40 mouse cellular contexts compared by ENCODE assay signal in the genomic region with DNA sequence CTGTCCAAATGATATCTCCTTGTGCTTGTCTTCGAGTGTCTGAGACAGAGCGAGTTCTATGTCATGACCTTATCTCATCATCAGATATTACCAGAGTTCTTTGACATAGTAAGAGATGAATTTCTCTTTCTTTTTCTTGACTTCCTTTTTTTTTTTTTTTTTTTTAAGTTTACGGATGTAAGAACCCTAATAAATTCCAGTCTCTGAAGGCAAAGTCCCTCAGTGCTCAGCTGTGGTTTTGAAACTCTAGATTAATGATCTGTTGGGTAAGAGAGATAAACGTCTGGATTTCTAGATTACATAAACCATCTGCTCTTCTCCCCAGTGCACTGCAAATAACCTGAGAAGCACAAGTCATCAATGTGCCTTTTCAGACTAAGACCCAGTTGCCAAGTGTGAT. TPM values are rescaled to one million over a fixed set of nuclear protein-coding genes. Genes with fewer than 3 reads are reported as not detected.
DNase-seq lines count a peak whose midpoint lies in the region; ATAC-seq and TF ChIP-seq lines count a peak whose summit lies in the region.
"Had no signal": no experiment of that assay in that cellular context is flagged by ENCODE, and none has a peak within 500 bp of the region (broad histone marks: within the 10 kb centered on the region; RNA-seq: fewer than 3 reads in every experiment).

No protein-coding gene starts in this region.

- no peaks in the 10 kb centered on the region for H3K36me3 ChIP-seq in liver, postnatal 0 days (replicated peaks; ENCODE audit: insufficient read depth, low read length)
- H3K36me3 ChIP-seq in liver, embryonic 12.5 days = no peaks in the 10 kb centered on the region
- no peaks in the 10 kb centered on the region for H3K36me3 ChIP-seq in G1E (replicated peaks)
- H3K36me3 ChIP-seq: embryonic facial prominence, embryonic 10.5 days; embryonic facial prominence, embryonic 15.5 days; forebrain, embryonic 15.5 days; kidney, embryonic 15.5 days; limb, embryonic 13.5 days; midbrain, embryonic 12.5 days; neural tube, embryonic 13.5 days had no signal

- no peak for TF ChIP-seq POLR2A in cerebellum, adult 2 months (IDR thresholded peaks at IDR 0.05; ENCODE audit: borderline replicate concordance, insufficient read depth, low read length)

- TF ChIP-seq EP300 in liver, postnatal 0 days (IDR thresholded peaks at IDR 0.05; ENCODE audit: low read depth) = peak; percentile 15; the same call in 1 of the 2 replicates

- no peak for TF ChIP-seq CTCF in liver, postnatal 0 days (IDR thresholded peaks at IDR 0.05; ENCODE audit: low read depth)
- no peak for TF ChIP-seq CTCF in G1E (IDR thresholded peaks at IDR 0.05; ENCODE audit: low read depth, low read length)
- TF ChIP-seq CTCF in cerebellum, adult 2 months (IDR thresholded peaks at IDR 0.05; ENCODE audit: borderline replicate concordance, insufficient read depth, low read depth, low read length) = no peak

- H3K27me3 ChIP-seq in liver, postnatal 0 days (ENCODE audit: insufficient read depth, low read length) = no peaks in the 10 kb centered on the region
- peaks cover 19% of the 10 kb centered on the region for H3K27me3 ChIP-seq in liver, embryonic 12.5 days (replicated peaks)
- no peaks in the 10 kb centered on the region for H3K27me3 ChIP-seq in G1E (ENCODE audit: insufficient read depth, low read length)
- no peaks in the 10 kb centered on the region for H3K27me3 ChIP-seq in cerebellum, adult 2 months (ENCODE audit: control insufficient read depth, insufficient read depth, low read length)
- H3K27me3 ChIP-seq: embryonic facial prominence, embryonic 15.5 days; forebrain, embryonic 15.5 days had no signal

- no peak overlapping the region for H3K4me3 ChIP-seq in liver, postnatal 0 days (ENCODE audit: low read depth, low read length)
- H3K4me3 ChIP-seq in liver, embryonic 12.5 days = no peak overlapping the region
- no peak overlapping the region for H3K4me3 ChIP-seq in G1E (ENCODE audit: low read depth, low read length)
- no peak overlapping the region for H3K4me3 ChIP-seq in cerebellum, adult 2 months (replicated peaks; ENCODE audit: insufficient read depth, low read depth, low read length)
- H3K4me3 ChIP-seq: embryonic facial prominence, embryonic 10.5 days; embryonic facial prominence, embryonic 15.5 days; forebrain, embryonic 15.5 days; kidney, embryonic 15.5 days; limb, embryonic 13.5 days; midbrain, embryonic 12.5 days; neural tube, embryonic 13.5 days had no signal

- H3K4me2 ChIP-seq in liver, postnatal 0 days (ENCODE audit: low read depth, low read length) = no peak overlapping the region
- no peak overlapping the region for H3K4me2 ChIP-seq in liver, embryonic 12.5 days
- H3K4me2 ChIP-seq: embryonic facial prominence, embryonic 15.5 days; forebrain, embryonic 15.5 days; heart, embryonic 11.5 days; hindbrain, embryonic 14.5 days; kidney, embryonic 15.5 days; limb, embryonic 13.5 days; midbrain, embryonic 12.5 days; neural tube, embryonic 13.5 days had no signal

- no peak overlapping the region for H3K9ac ChIP-seq in liver, postnatal 0 days (replicated peaks)
- no peak overlapping the region for H3K9ac ChIP-seq in liver, embryonic 12.5 days
- H3K9ac ChIP-seq: embryonic facial prominence, embryonic 15.5 days; forebrain, embryonic 15.5 days; hindbrain, embryonic 14.5 days; kidney, embryonic 15.5 days; limb, embryonic 13.5 days; liver, embryonic 14.5 days; midbrain, embryonic 12.5 days; neural tube, embryonic 13.5 days had no signal

- H3K27ac ChIP-seq in liver, postnatal 0 days (ENCODE audit: low read depth) = no peak overlapping the region
- no peak overlapping the region for H3K27ac ChIP-seq in liver, embryonic 12.5 days
- H3K27ac ChIP-seq in cerebellum, adult 2 months (ENCODE audit: insufficient read depth, low read length) = no peak overlapping the region
- H3K27ac ChIP-seq: embryonic facial prominence, embryonic 10.5 days; embryonic facial prominence, embryonic 15.5 days; forebrain, embryonic 15.5 days; hindbrain, embryonic 14.5 days; kidney, embryonic 15.5 days; limb, embryonic 13.5 days; liver, embryonic 14.5 days; midbrain, embryonic 12.5 days; neural tube, embryonic 13.5 days; stomach, postnatal 0 days had no signal

- no peak for DNase-seq in liver, postnatal 0 days
- no peak for DNase-seq in G1E (ENCODE audit: low spot score)
- DNase-seq in adipocyte (ENCODE audit: low spot score) = peak; percentile 28
- no peak for DNase-seq in thymus, postnatal 25 days
- no peak for DNase-seq in cerebellum, adult 2 months
- DNase-seq: adrenal gland, postnatal 36 days; B cell, adult 2 months; cerebellum, adult 18-20 months; cerebellum, postnatal 14 days; gastrocnemius, postnatal 25 days; heart, adult 18-20 months; heart, postnatal 36 days; kidney, adult 18-20 months; kidney, postnatal 4 days; lung, postnatal 10 days; right cerebral cortex, postnatal 4 days; thymus, adult 18-20 months; thymus, postnatal 36 days had no signal

- no peaks in the 10 kb centered on the region for H3K9me3 ChIP-seq in liver, postnatal 0 days (ENCODE audit: low read length)
- H3K9me3 ChIP-seq in liver, embryonic 12.5 days (replicated peaks) = no peaks in the 10 kb centered on the region
- peaks cover 13% of the 10 kb centered on the region for H3K9me3 ChIP-seq in G1E (replicated peaks)
- H3K9me3 ChIP-seq: embryonic facial prominence, embryonic 10.5 days; embryonic facial prominence, embryonic 15.5 days; forebrain, embryonic 15.5 days; kidney, embryonic 15.5 days; limb, embryonic 13.5 days; midbrain, embryonic 12.5 days; neural tube, embryonic 13.5 days had no signal

- H3K4me1 ChIP-seq in liver, postnatal 0 days (ENCODE audit: insufficient read depth) = peaks cover 6% of the 10 kb centered on the region; the same call in 1 of the 2 replicates
- H3K4me1 ChIP-seq in liver, embryonic 12.5 days = peaks cover 2% of the 10 kb centered on the region; the same call in 1 of the 2 replicates
- H3K4me1 ChIP-seq in G1E (ENCODE audit: insufficient read depth, low read depth, low read length) = peaks cover 45% of the 10 kb centered on the region
- no peaks in the 10 kb centered on the region for H3K4me1 ChIP-seq in cerebellum, adult 2 months (ENCODE audit: control insufficient read depth, insufficient read depth, low read length)
- H3K4me1 ChIP-seq: embryonic facial prominence, embryonic 15.5 days; forebrain, embryonic 15.5 days; limb, embryonic 13.5 days; midbrain, embryonic 12.5 days had no signal

- WGBS in liver, postnatal 0 days (ENCODE audit: insufficient replicate concordance) = 19% methylated on average over 4 of the region's 4 CpGs
- WGBS in liver, embryonic 12.5 days (ENCODE audit: insufficient replicate concordance) = 21% methylated on average over 4 of the region's 4 CpGs
- 79% methylated on average over 4 of the region's 4 CpGs for WGBS in cerebellum, adult 2 months

- ATAC-seq in liver, postnatal 0 days = no peak
- no peak for ATAC-seq in liver, embryonic 12.5 days
- peak; percentile 89 for ATAC-seq in G1E (ENCODE audit: extremely low read depth, insufficient number of reproducible peaks, low FRiP score, poor library complexity, severe bottlenecking)
- ATAC-seq in megakaryocyte-erythroid progenitor cell, adult 5-6 weeks (replicated peaks; ENCODE audit: low FRiP score, low TSS enrichment, poor library complexity, severe bottlenecking) = peak; percentile 42; the same call in 1 of the 2 replicates
- ATAC-seq: forebrain, embryonic 15.5 days had no signal

RNA-seq across cellular contexts. Expression of a gene that starts 4.1 kb away (rescaled TPM):
- 29.0 and 35.0 TPM in 2 replicates for polyA plus RNA-seq in liver, postnatal 0 days (2015; fragmentation: Nextera tagmentation; extraction: Ambion mirVana)
- polyA plus RNA-seq in liver, embryonic 12.5 days (2016; fragmentation: Nextera tagmentation; extraction: Ambion mirVana) = 6.4 and 6.6 TPM in 2 replicates
- total RNA-seq in G1E (2014; fragmentation: Nextera tagmentation) (not detected in 2 replicates), G1E (2017) (0.05 and 0.06 TPM in 2 replicates)
- polyA plus RNA-seq in G1E (2012) = not detected in 2 replicates
- not detected in 2 replicates for total RNA-seq in megakaryocyte-erythroid progenitor cell, adult 5-6 weeks (2014; fragmentation: Nextera tagmentation)
- total RNA-seq in megakaryocyte-erythroid progenitor cell, adult 5-6 weeks (2017) = 0.19 TPM in 1 of 2 replicates, not detected in the other
- 0.24 and 0.43 TPM in 2 replicates for polyA plus RNA-seq in cerebellum, adult 2 months (2012; rRNA removed)

RNA-seq across cellular contexts. Expression of a gene that starts 4.6 kb away (rescaled TPM):
- not detected in 2 replicates for polyA plus RNA-seq in liver, postnatal 0 days (2015; fragmentation: Nextera tagmentation; extraction: Ambion mirVana)
- polyA plus RNA-seq in liver, embryonic 12.5 days (2016; fragmentation: Nextera tagmentation; extraction: Ambion mirVana) = not detected in 2 replicates
- not detected in 2 replicates for total RNA-seq in G1E (2014; fragmentation: Nextera tagmentation)
- total RNA-seq in G1E (2017) = not detected in 2 replicates
- not detected in 2 replicates for polyA plus RNA-seq in G1E (2012)
- not detected in 2 replicates for total RNA-seq in megakaryocyte-erythroid progenitor cell, adult 5-6 weeks (2014; fragmentation: Nextera tagmentation)
- total RNA-seq in megakaryocyte-erythroid progenitor cell, adult 5-6 weeks (2017) = not detected in 2 replicates
- polyA plus RNA-seq in cerebellum, adult 2 months (2012; rRNA removed) = not detected in 2 replicates
- total RNA-seq: adrenal gland, adult 18-20 months; adrenal gland, postnatal 36 days; gastrocnemius, adult 18-20 months; gastrocnemius, postnatal 25 days; layer of hippocampus, adult 8-10 months; layer of hippocampus, postnatal 25 days; left cerebral cortex, postnatal 36 days; megakaryocyte, adult 5-6 weeks had no signal
- polyA plus RNA-seq: embryonic facial prominence, embryonic 10.5 days; embryonic facial prominence, embryonic 15.5 days; forebrain, embryonic 15.5 days; frontal cortex, adult 2 months; heart, embryonic 11.5 days; heart, embryonic 16.5 days; hindbrain, embryonic 14.5 days; kidney, embryonic 15.5 days; limb, embryonic 13.5 days; liver, embryonic 14.5 days; midbrain, embryonic 12.5 days; neural tube, embryonic 13.5 days; spleen, adult 2 months; stomach, postnatal 0 days had no signal

RNA-seq across cellular contexts. Expression of a gene that starts 17.8 kb away (rescaled TPM):
- 37.2 and 43.0 TPM in 2 replicates for polyA plus RNA-seq in liver, postnatal 0 days (2015; fragmentation: Nextera tagmentation; extraction: Ambion mirVana)
- 2.9 and 3.6 TPM in 2 replicates for polyA plus RNA-seq in liver, embryonic 12.5 days (2016; fragmentation: Nextera tagmentation; extraction: Ambion mirVana)
- total RNA-seq in G1E (2014; fragmentation: Nextera tagmentation) (not detected in 2 replicates), G1E (2017) (not detected in 2 replicates)
- 0.03 TPM in 2 replicates for polyA plus RNA-seq in G1E (2012)
- total RNA-seq in megakaryocyte-erythroid progenitor cell, adult 5-6 weeks (2014; fragmentation: Nextera tagmentation) = not detected in 2 replicates
- total RNA-seq in megakaryocyte-erythroid progenitor cell, adult 5-6 weeks (2017) = not detected in 2 replicates
- 0.61 and 0.62 TPM in 2 replicates for polyA plus RNA-seq in cerebellum, adult 2 months (2012; rRNA removed)
- total RNA-seq: gastrocnemius, adult 18-20 months; gastrocnemius, postnatal 25 days; megakaryocyte, adult 5-6 weeks had no signal
- polyA plus RNA-seq: embryonic facial prominence, embryonic 15.5 days; spleen, adult 2 months had no signal

RNA-seq across cellular contexts. Expression of a gene that starts 24.8 kb away (rescaled TPM):
- polyA plus RNA-seq in liver, postnatal 0 days (2015; fragmentation: Nextera tagmentation; extraction: Ambion mirVana) = 87.8 and 106 TPM in 2 replicates
- polyA plus RNA-seq in liver, embryonic 12.5 days (2016; fragmentation: Nextera tagmentation; extraction: Ambion mirVana) = 26.6 and 31.3 TPM in 2 replicates
- total RNA-seq in G1E (2014; fragmentation: Nextera tagmentation) (not detected in 2 replicates), G1E (2017) (0.11 TPM in 1 of 2 replicates, not detected in the other)
- not detected in 2 replicates for polyA plus RNA-seq in G1E (2012)
- total RNA-seq in megakaryocyte-erythroid progenitor cell, adult 5-6 weeks (2014; fragmentation: Nextera tagmentation) = not detected in 2 replicates
- 4.4 and 5.9 TPM in 2 replicates for total RNA-seq in megakaryocyte-erythroid progenitor cell, adult 5-6 weeks (2017)
- 18.2 and 19.3 TPM in 2 replicates for polyA plus RNA-seq in cerebellum, adult 2 months (2012; rRNA removed)

RNA-seq across cellular contexts. Expression of a gene that starts 35.0 kb away (rescaled TPM):
- 0.37 and 0.54 TPM in 2 replicates for polyA plus RNA-seq in liver, postnatal 0 days (2015; fragmentation: Nextera tagmentation; extraction: Ambion mirVana)
- polyA plus RNA-seq in liver, embryonic 12.5 days (2016; fragmentation: Nextera tagmentation; extraction: Ambion mirVana) = not detected in 2 replicates
- total RNA-seq in G1E (2014; fragmentation: Nextera tagmentation) (not detected in 2 replicates), G1E (2017) (not detected in 2 replicates)
- not detected in 2 replicates for polyA plus RNA-seq in G1E (2012)
- not detected in 2 replicates for total RNA-seq in megakaryocyte-erythroid progenitor cell, adult 5-6 weeks (2014; fragmentation: Nextera tagmentation)
- total RNA-seq in megakaryocyte-erythroid progenitor cell, adult 5-6 weeks (2017) = not detected in 2 replicates
- polyA plus RNA-seq in cerebellum, adult 2 months (2012; rRNA removed) = 1.1 and 1.3 TPM in 2 replicates
- total RNA-seq: gastrocnemius, adult 18-20 months; gastrocnemius, postnatal 25 days; heart, postnatal 36 days; megakaryocyte, adult 5-6 weeks had no signal
- polyA plus RNA-seq: embryonic facial prominence, embryonic 10.5 days; heart, embryonic 11.5 days; kidney, embryonic 15.5 days; limb, embryonic 13.5 days; liver, embryonic 14.5 days; midbrain, embryonic 12.5 days; spleen, adult 2 months had no signal

Comparison
In these comparisons a context has a peak if more than half of its experiments do, and no peak if none do; other contexts are left out.
1. ATAC-seq: peak in G1E (single experiment) and megakaryocyte-erythroid progenitor cell, adult 5-6 weeks (single experiment); none in liver, postnatal 0 days (single experiment) and liver, embryonic 12.5 days (single experiment).